Mouse (Mus musculus) regulatory T cell (primary cell): Measurements from ENCODE around the gene Crx.

Experiments used
- in situ Hi-C: fragments of 300-600 bp; cut with MboI, MseI; formaldehyde crosslinking; loops from one replicate; pipeline ENCODE4 v1.15.1; 2025; ENCODE audit warnings: high pct_unique_total_duplicates

The Crx gene

GRCm38 (mm10) chr7:15881388-15881787 is 1.6 kb upstream of the Crx start:
- in situ Hi-C loops: loop anchor here (25.0 kb wide), 1 partner anchor 644 kb away; no protein-coding TSS in a partner anchor

GRCm38 (mm10) chr7:15864104-15864503 is 15.7 kb downstream of the Crx start:
- in situ Hi-C loops: no loop called here

- in situ Hi-C loops: no loop called here
Observed at GRCm38 (mm10) chr7:15859657-15860056, 20.1 kb downstream of the Crx start.

- in situ Hi-C loops: no loop called here
Observed at GRCm38 (mm10) chr7:15839578-15839977, 40.2 kb downstream of the Crx start, which contains the start of gene Obox6. Gene Obox6 (minus strand): TSS chr7:15839678.
